Mouse (Mus musculus): ENCODE data around the gene Trim9. TPM values are rescaled to one million over a fixed set of nuclear protein-coding genes. Genes with fewer than 3 reads are reported as not detected.

Gene Trim9
- total RNA-seq (2021), result under 1 TPM; 0.18 to 0.66 TPM
- long read RNA-seq, experiment 1, result 0 reads
- long read RNA-seq, experiment 2, result 0 reads

DNA sequence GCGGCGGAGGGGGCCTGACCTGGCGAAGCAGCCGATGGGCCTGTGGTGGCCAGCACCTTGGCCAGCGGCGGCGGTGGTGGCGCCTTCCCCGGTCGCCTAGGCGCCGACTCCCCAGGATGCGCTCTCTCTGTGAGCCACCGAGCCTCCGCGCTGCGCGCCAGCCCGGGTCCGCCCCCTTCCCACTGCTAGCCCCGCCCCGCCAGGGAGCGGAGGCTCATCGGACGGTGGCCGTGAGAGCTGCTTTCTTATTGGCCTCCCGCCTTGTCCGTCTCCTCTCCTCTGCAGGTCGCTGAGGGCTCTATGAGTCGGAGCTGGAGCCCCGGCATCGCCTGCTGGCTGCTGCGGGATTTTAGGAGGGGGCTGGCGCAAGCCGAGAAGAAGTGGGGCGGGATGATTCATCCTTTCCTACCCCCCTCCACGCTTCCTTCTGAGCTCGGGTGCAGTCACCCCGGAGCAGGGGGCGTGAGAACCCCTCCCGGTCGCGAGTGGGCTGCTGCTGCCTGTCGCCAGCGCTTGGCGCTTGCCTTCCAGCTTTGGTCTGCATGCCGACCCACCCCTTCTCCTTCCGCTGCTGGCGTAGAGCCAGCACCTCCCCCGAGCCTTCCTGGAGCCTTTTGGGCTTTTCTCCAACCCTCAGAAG is at the start of gene Trim9:
Gene Trim9 (minus strand): TSS at position 413 of the 640 bp plus-strand sequence.
- peak; percentile 80 to 92 for DNase-seq (ENCODE audit: low spot score in 2 of 2)

DNA sequence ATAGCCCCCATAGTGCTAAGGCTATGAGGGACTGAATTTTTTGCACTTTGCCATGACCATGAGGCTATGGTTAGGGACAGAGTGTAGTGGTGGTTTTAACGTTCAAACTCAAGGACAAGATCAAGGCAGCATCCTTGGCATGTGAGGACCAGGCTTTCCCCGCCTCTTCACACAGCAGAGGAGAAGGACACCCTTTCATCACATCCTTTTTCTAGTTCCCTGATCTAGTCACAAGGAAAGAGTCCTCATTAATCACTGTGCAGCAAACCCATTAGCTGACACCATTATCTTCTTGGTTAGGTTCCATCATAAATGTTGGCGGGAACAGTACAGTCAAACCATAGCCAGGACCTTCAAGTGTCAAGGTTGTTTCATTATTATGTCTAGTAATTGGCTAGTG is 47.6 kb upstream of the Trim9 start:
- DNase-seq (ENCODE audit: low spot score in 2 of 2), result no peak

DNA sequence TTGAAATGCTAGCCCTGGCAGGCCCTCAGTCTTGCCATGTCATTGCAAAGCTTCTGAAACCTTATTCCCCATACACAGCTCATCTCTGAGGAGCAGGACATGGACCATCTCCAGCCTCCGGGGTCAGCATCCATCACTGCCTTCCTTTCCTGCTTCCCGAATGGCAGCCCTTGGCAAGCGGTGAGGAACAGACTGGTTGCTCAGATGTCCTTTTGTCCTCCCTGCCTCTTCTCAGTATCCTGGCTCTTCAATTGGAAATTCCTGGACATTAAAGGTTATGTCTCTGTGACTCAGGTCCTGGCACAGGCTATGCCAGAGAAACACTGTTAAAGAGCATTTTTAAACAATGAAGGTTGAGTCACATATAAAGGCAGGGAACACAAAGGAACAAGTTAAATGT is 43.8 kb upstream of the Trim9 start:
- no peak for DNase-seq (ENCODE audit: low spot score in 2 of 2)

DNA sequence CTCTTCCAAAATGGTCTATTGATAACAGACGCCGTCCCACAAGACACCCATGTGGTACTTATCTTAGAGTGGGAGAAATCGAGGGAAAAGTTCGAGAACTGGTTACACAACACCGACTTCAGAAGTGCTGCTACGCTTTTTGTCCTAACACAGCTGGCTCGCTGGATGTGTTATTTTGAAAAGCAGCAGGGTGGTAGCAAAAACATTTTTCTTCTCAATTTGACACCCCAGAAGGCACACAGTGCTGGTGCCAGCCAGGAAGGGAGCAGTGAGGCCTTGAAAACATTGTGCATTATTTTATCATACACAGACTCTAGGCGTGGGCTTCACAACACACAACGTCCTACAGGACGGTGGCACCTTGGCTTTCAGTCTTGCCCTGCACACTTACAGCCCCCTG is 27.6 kb upstream of the Trim9 start:
- no peak for DNase-seq (ENCODE audit: low spot score in 2 of 2)

DNA sequence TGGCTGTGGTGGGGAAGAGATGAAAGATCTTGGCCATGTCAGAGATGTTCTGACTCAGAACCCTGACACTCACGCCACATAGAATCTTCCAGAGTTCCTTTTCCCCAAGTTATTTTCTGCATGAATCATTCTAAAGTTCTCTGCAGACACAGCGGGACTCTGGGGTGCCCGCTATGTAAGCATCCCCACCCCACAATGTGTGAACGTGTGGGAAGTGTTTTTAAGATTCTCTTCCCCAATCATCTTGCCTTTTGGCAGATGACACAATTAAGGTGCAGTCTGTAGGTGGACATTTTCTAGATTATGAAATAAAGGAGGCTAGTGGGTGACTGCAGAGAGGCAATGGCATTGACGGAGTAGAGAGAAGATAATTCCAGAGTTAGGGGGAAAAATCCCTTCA is 25.5 kb upstream of the Trim9 start:
- no peak for DNase-seq (ENCODE audit: low spot score in 2 of 2)

DNA sequence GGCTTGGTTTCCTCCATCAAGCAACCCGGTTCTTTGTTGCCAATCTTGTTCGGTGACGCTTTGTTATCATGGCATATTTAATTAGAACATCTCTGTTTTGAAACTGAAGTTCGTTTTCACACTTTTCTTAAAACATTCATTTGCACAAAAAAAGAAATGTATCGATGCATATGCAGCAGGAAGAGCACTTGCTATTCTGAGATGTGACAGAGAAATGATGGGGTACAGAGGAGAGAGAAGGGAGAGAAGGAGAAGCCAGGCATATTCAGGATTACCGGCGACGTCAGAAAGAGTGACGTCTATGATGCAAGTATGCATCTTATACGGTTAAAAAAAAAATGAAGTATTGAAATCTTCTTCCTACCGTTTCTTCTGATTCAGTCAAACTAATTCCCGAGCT is 21.9 kb upstream of the Trim9 start:
- DNase-seq (ENCODE audit: low spot score in 2 of 2), result no peak

DNA sequence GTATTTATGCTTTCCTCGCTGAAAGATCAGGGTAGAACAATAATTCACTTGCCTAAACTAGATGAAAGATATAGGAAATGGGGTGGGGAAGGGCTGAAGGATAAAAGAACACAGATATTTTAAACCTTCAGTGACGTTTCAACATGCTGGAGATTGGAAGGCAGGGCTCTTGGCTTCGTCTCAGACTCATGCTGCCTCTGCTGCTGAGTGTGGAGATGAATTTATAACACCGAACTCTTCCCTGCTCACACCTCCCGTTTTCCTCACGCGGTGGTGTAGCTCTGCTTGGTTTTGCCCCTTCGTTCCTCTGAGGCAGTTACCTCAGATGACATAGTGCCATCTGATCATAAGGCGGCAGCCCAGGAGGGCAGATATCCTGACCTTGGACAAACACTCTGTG is 21.4 kb upstream of the Trim9 start:
- no peak for DNase-seq (ENCODE audit: low spot score in 2 of 2)

DNA sequence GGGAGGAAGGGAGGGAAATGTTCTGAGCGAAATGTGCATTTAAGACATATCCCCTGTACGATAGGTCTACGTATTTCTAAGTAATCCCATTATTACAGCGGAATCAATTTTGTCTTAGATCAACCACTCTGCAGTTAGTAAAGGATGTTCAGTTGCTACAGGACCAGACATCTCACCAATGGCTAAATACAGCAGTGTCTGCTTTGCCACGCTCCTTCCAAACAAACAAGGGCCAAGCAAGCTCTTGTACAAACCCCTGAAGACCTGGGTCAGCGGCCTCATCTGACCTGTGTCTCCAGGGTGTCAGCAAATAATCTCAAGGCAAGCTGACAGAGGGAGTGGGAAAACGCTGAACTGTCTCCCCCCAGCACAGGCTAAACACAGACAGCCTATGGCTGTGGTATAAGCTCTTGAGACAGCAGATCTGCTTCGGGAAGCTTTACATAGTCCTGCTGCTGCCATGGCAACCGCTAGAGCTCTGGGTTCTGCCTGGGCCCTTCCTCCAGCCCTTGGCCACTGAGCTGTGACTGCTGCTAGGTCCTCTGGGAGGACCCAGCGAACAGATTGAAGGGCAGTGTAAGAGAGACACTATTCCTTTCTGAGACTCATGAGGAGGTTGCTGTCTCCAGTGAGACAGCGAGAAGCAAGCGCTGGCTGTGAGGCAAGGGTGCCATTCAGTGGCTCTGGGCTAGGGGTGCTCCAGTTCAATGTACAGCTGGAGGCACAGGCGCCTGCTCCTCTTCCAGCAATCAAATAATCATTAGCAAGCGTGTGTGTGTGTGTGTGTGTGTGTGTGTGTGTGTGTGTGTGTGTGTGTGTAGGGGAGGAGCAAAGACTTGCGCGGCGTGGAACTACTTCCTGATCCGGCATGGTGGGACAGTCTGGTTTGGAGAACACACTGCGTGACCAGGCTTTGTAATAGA is 20.2 kb upstream of the Trim9 start:
- peak in 1 of 2 experiments; percentile 21 for DNase-seq (ENCODE audit: low spot score in 2 of 2)

DNA sequence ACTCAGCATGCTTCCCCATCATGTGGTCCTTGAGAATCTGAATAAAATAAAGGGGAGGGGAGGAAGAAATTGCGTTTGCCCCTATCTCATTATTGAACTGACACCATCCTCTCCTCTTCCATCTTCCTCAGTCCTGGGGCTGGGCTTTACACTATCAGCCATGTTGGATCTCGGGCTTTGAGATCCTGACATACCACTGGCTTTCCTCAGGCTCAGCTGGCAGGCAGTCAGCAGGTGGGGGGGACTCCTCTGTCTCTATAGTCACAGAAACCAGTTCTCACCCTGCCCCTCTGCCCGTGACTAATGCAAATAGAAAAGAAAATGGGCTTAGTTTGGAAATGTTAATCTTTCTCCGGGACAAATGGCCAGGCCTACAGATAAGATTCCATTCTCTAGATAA is 15.6 kb upstream of the Trim9 start:
- no peak for DNase-seq (ENCODE audit: low spot score in 2 of 2)

DNA sequence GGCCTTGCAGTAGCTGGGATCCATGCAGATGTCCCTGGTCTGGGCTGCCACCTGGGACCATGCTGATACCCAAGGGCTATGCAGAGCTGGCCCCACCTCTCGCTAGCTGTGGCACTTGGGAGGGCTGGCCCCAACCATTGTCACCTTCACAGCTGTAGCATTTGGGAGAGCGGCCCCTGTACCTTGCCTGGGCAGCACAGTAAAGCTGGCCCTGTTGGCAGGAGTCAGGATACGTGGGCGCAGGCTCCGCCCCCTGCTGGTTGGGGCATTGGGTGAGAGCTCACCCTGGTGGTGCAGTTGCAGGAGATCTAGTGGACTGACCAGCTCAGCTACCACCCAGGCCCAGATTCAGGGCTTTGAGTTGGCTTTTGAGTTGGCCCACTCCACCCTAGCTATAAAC is 12.9 kb upstream of the Trim9 start:
- no peak for DNase-seq (ENCODE audit: low spot score in 2 of 2)

DNA sequence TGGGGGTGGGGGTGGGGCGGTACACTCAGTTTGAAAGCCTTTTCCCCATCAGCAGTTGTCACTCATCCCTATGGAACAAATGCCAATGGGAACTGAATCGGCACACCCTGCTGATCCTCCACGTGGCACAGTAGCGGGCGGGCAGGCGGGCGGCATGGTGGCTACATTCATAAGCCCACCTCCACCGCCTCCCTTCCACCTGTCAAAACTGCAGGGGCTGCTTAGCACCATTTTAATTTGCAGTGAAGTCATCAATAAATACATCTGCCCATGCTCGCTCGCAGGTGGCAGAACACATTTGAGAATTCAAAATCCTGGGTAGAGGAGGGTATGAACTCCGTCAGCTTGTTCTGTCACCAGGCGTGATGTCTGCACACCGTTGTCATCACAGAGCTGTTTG is 12.0 kb upstream of the Trim9 start:
- DNase-seq (ENCODE audit: low spot score in 2 of 2), result no peak

DNA sequence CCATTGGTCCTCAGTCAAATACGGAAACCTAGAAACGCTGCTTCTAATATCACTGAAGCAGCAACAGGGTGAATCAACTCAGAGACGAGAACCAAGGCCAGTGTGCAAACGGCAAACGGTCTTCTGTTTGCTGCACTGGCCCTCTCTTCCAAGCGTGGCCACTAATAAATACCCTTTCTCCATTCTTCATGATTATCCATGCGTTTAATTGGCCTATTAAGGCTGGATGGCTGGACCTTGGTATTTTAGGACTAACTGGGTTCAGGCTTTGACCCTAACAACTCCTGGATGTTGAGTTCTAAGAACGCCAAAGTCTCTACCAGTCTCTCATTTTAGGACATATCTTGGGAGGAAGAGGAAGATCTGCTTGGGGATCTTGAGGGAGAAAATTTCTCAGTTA is 7.5 kb upstream of the Trim9 start:
- no peak for DNase-seq (ENCODE audit: low spot score in 2 of 2)

DNA sequence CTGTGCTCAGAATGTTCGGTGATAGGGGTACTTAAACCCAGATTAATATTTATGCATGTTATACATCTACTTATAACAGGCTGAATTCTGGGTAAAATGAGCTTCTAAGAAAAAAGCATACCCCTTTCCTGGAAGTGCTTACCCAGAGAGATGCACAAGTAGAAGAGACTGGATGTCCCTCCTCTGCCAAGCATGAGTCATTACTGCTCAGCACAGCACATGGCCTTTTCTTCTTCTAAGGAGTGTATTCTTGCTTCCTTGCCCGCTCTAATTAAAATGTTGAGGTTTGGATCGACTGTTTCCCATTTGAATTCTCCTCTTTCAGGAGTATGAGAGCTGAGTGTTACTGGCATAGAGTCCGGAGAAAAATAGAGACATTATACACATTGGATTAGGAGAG is 3.1 kb upstream of the Trim9 start:
- no peak for DNase-seq (ENCODE audit: low spot score in 2 of 2)

DNA sequence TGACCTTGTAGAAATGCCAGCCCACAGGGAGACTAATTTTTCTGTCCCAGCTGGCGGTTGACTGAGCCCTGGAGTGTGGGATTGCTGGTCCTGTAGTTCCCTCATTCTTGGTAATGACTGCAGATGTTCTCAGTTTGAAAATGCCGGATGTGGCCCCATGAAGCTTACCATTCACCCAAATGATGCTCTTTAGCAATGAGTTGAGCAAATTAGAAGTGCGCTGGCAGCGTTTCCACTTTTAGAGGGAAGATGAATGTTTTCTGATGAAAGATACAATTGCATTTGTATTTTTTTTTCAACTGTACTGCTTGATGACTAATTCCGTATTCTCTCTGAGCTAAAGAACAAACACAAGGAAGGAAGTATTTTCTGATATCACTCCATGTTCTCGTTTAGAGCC is 2.4 kb upstream of the Trim9 start:
- DNase-seq (ENCODE audit: low spot score in 2 of 2), result no peak

DNA sequence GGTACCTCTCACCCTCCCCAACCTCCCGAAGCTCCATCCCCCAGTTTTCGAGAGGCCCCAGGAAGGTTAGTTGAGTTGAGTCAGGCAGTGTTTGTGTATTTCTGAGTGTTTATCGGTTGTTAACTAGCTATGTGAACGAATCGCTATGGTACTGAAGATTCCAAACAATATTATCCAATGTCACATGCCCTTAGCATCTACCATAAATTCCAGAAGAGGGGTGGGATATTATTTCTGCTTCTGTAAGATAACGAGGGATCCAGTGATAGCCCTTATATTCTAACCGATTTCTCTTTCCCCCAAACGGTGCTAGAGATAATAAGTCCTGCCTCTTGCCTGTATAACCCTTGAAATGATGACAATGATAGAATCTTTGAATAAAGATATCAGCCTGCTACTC is 612 bp upstream of the Trim9 start:
- DNase-seq (ENCODE audit: low spot score in 2 of 2), result no peak

DNA sequence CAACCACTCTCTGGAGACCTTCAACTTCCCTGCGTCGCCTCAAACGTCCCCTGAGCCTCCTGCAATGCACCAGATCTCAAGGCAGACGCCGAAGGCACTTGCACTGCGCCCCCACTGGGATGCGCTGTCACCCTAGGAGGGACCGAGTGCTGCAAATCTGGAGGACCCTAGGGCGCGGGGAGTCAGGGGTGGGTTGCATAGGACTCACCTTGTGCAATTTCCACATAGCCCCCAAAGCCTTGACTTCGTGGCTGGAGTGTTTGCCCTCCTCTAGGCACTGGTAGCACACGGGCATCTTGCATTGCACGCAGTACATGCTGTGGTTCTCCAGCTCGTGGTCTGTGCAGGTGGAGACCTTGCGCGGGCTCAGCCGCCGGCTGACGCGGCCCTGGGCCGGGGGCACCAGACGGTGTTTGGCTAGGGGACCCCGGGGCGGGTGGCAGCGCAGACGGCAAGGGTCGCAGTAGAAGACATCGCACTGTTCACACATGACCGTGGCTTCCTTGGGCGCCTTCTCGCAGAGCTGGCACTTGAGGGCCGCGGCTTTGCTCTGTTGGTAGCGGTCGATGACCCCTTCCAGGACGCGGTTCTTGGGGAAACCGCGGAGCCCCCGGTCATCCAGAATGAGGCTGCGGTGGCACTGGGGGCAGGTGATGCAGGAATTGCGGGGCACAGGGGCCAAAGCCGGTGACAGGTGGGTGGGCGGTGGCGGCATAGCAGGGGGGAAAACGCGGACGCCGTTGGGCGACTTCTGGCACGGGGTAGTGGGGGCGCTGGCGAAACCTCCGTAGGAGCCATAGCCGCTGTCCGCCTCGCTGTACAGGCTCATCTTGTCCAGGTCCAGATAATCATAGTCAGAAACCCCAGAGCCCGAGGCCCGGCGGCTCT is 1.0 kb downstream of the Trim9 start:
- peak in 1 of 2 experiments; percentile 23 for DNase-seq (ENCODE audit: low spot score in 2 of 2)

DNA sequence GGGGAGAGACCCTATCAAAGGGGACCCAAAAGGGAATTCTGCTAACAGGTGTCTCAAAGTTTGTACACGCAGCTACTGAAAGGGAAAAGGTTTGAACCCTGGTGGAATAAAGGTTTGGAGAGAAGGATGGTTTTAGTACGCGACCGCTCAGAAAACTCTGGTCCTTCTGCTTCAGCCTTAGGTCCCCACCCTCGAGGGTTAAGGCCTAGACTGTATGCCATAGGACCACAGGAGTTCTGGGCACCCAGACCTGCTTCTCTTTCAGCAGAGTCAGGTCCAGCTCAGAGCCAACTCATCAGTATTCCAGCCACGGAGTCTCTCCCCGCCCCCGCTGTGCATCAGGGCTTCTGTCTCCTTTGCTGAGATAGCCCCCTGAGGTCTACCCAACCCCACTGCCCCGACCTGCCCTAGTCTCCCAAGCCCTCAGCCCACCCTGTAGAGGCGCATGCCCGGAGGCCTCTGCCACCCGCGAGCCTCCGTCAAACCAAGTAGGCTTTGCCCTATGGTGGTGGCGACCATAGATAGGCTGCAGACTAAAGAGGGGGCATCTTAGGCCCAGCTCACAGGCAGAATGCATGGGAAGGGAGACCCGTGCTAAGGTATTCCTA is 1.8 kb downstream of the Trim9 start:
- no peak for DNase-seq (ENCODE audit: low spot score in 2 of 2)

DNA sequence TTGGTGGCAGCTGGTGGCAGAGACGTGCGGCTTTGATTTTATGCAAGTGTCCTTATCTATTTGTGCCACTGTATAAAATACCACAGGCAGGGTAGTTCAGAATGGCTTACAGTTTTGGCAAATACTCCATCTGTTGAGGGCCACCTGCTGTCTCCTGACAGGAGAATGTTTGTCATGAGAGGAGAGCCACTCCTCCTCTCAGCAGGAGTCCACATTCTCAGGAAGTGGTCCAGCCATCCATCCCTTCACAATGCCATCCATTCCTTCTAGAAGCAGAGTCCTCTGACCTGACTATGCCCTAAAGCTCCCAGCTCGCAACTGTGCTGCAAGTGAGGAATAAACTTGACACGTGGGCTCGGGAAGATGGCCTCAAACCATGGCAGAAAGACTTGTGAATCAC is 12.2 kb downstream of the Trim9 start:
- DNase-seq (ENCODE audit: low spot score in 2 of 2), result no peak

DNA sequence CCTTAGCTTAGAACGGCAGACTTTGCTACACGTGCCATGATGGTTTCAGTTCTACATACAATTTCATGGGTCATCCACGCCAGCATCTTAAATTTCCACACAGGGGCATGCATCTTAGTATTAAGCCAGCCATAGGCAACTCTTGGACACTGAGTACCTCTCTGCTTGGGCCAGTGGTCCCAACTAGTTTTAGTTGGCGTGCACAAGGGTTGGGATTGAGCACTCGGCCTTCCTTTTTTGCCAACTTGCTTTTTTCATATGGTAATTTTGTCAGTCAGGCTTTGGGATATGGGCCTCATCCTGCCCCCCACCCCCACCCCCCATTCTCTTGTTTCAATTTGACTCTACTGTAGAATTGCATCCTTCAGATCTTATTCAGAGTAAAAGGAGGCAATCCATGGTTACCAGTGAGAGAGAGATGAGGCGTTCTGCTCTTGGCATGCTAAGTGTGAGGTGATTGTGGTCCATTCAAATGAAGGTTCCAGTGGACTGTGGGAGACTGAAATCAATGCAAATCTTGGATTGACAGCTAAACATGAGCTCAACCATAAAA is 14.1 kb downstream of the Trim9 start:
- DNase-seq (ENCODE audit: low spot score in 2 of 2), result no peak

DNA sequence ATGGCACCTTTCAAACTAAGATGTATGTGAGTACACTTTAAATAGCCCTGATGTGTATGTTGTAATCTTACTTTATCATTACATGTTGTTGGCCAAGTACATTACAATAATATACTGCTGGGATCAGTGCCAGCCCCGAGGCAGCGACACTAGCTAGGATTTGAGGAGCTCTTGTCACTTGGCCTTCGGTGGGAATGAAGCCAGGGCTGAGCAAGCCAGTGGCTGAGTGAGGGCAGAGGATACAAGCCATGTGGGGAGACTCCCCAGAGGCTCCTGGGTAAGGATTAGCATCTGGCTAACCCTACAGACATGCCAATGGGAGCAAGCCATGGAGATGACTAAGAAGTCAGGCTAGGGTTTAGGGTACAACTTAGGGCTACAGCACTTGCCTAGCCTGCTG is 18.4 kb downstream of the Trim9 start:
- no peak for DNase-seq (ENCODE audit: low spot score in 2 of 2)

DNA sequence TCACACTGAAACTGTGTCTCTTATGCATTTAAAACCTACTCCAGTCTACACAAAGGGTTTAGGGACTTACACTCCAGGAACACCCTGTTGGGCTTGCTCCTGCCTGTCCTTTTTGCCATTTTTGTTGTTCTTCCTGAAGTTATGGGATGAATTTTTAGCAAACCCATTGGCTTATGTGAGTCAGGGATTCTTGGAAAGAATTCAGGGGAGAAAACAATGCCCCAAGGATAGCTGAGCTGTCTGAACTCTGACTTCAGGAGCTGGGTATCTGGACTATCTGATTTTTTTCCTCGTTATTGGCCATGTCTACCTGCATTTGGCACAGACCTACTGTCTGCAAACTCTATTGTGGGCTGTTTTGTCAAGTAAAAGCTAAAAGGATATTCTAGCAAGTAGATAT is 20.5 kb downstream of the Trim9 start:
- no peak for DNase-seq (ENCODE audit: low spot score in 2 of 2)

All from gastrocnemius, postnatal 4 days (tissue).